Mouse (Mus musculus) ovary, postnatal 36 days (tissue): ENCODE results near the gene Itga10.
"Not testable (repeated sequence)": the region's sequence is repeated elsewhere in the genome, so short reads cannot be mapped to it uniquely, and the experiment has no call there.

Experiments
- DNase-seq: peaks from one replicate; pipeline ENCODE4 v3.0.0; 2022; ENCODE audit warnings: low spot score, mixed read lengths

The Itga10 gene

DNA sequence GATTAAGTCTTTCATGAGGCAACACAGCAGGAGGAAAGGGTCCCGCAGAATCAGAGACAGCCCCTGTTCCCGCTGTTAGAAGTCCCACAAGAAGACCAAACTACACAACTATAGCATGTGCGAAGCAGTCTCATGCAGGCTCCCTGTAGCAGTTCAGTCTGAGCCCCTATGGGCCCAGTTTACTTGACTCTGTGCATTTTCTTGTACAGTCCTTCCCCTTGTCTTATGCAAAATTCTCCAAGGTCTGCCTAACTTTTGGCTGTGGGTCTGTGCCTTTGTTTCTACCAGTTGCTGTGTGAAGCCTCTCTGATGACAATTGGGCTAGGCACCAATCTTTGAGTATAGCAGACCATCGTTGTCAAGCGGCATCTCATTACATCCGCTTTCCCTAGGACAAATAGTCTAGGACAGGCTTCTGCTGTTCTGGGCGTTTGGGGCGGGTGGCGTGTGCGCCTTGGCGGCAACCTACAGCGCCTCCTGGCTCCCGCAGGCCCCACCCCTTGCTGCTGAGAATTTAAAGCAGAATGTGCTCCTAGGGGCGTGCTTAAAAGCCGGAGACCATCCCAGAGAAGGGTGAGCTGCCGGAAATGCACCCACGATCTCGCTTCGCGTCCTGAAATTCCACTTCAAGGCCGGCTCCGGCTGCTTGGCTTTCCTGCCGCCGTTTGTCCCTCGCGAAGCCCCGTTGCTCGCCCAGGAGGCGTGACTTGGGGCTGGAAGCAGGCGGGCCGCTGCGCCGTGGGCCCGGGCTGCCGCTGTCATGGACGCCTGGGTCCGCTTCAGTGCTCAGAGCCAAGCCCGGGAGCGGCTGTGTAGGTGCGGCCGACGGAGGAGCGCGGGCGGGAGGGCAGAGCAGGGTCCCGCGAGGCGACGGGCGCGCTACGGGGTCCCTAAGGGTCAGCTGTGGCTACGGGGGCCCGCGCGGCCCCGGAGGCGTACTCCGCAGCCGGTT, 10.2 kb upstream of the Itga10 start, which contains the start of the genes Pex11b and Gm42957:
Gene Pex11b (plus strand): TSS at position 449 of the 952 bp plus-strand sequence.
Gene Gm42957 (plus strand): TSS at position 547 of the 952 bp plus-strand sequence.
- DNase-seq, result peak; percentile 90

DNA sequence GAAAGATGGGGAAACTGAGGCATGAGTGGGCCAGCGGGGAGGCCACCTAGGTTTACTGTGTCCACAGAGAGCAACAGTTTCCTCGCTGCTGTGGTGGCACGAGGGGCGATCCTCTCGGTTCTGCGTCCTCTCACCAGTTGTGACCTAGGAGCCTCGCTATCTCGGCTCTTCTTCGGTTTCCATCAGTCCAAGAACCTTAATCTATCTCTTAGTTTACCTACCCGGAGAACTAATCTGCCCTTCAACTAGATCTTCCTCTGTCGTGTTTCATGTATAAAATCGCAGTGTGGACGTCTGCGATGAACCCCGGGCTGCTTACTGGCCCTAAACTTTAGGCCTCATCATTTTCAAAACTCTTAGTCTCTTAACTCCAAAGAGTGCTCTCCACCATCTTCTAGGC, 9.5 kb upstream of the Itga10 start:
- DNase-seq, result no peak

DNA sequence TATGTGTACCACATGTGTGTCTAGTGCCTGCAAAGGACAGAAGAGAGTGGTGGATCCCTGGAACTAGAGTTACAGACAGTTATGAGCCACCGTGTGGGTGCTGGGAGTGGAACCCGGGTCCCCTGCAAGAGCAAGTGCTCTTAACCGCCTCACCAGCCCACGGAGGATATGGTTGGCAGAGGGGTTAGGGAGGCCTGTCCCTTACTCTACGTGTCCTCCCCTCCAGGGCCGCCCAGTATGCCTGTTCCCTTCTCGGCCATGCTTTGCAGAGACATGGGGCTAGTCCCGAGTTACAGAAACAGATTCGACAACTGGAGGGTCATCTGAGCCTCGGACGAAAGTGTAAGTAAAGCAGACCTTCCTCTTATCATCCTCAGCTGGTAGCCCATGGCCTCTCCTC, 8.9 kb upstream of the Itga10 start:
- DNase-seq, result no peak

DNA sequence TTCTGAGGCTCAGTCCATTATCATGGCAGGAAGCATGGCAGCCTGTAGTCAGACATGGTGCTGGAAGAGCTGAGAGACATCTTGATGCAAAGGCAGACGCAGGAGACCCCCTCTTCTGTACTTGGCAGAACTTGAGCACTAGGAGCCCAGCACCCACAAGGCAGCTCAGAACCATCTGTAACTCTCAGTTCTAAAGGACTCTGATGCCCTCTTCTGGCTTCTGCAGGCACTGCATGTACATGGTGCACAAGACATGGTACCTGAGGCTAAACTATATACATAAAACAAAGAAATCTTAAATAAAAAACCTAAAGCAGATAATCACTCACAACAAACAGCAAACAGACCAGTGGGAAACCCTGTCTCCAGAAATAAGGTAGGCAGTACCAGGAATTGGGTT, 6.2 kb upstream of the Itga10 start:
- peak; percentile 46 for DNase-seq

DNA sequence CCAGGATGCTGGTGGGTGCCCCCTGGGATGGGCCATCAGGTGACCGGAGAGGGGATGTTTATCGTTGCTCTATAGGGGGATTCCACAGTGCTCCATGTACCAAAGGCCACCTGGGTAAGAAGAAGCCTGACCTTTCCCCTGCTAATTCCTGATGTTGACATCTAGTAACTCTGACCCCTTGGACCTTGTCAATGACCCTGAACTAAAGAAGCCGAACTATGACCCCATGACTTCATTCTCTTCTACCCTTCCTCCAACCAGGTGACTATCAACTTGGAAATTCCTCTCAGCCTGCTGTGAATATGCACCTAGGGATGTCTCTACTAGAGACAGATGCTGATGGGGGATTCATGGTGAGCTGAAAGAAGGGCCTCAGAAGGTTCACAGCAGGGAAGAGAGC, 2.0 kb downstream of the Itga10 start:
- DNase-seq, result no peak

DNA sequence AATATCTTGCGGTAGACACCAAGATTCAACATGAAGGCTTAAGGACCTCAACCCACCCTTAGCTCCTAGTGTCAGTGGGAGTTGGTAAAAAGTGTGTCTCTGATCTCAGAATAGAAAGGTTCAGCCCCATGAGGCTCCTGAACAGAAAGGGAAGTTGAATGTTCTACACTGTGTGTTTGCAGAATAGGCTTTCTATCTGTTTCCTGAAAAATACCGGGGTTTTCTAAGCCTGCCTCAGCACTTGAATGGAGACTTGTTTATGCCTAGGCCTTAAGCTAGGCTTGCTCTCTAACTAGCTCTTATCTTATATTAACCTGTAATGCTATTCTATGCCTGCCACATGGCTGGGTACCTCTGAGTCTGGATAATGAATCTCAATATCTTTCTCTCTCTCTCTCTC, 15.5 kb downstream of the Itga10 start:
- DNase-seq, result no peak

DNA sequence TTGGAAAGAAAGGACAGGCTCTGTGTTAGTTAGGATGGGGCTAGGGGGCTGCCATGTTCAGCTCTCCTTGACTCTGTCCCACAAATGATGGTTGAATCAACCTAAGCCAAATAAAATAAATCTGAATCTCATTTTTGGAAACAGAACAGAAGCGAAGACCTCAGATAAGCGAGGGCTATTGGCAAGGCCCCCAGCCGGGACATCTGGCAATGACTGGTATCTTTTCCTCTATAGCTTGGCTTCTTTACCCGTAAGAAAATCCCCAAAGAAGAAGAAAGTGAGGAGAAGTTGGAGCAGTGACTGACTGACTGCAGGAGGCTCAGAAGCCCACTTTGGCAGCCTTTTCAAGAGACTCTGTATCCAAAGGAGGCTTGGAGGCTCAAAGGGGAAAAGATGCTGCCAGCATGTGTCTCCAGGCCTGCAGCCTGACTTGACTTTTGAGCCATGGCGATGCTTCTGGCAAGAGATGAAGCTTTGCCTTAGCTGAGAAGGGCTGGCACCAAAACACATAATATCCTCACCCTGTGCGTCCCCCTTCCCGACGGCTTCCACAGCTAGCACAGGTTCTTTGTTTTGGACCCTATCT, 17.4 kb downstream of the Itga10 start:
- DNase-seq, result no peak

DNA sequence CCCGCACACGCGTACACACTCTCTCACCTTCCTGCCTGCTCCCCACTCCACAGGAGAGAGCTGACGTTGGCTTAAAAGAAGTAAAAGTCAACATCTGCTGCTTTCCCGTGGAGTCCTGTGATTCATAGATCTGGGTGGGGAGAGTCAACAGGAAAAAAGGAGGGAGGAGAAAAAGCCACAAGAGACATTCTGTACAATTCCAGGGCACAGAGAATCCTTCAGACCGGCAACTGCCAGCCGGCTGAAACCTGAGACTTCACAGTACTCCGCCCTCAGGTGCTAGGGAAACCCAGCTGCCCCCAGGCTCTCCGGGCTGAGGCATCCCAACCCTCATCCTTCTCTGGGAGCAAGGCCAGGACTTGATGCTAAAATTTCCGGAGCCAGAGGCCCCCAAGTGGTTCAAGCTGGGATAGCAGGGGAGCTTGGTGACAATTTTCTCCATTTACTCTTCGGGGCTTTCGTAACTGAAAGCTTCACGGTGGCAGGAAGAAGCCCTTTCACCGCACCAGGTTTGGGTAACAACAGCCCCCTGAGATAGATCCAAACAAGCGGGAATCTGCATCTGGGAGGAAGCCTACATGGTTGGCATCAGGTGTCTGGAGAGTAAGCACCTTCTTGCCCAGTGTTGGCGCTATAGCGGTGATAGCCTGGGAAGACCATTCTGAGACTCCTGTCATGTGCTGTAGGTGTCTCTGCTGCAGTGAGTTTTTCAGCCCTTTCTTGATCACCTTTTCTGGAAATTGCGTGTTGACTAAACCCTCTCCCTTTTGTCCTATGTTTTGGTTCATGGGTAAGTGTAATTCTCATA, 18.3 kb downstream of the Itga10 start:
- peak; percentile 75 for DNase-seq

DNA sequence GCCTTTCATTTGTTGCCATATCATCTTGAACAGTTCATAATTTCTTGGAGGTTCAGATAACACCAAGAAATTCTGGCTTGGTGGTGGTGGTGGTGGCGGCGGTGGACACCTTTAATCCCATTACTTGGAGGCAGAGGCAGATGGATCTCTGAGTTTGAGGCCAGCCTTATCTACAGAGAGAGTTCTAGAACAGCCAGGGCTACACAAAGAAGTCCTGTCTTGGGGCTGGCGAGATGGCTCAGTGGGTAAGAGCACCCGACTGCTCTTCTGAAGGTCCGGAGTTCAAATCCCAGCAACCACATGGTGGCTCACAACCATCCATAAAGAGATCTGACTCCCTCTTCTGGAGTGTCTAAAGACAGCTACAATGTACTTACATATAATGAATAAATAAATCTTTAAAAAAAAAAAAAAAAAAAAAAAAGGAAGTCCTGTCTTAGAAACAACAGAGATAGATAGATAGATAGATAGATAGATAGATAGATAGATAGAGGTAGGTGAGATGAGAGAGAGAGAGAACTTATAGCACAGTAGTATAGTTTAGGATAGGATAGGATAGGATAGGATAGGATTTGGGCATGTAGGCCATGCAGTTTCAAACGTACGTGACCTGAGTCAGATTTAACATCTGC, 20.5 kb downstream of the Itga10 start:
- not testable (repeated sequence) for DNase-seq

DNA sequence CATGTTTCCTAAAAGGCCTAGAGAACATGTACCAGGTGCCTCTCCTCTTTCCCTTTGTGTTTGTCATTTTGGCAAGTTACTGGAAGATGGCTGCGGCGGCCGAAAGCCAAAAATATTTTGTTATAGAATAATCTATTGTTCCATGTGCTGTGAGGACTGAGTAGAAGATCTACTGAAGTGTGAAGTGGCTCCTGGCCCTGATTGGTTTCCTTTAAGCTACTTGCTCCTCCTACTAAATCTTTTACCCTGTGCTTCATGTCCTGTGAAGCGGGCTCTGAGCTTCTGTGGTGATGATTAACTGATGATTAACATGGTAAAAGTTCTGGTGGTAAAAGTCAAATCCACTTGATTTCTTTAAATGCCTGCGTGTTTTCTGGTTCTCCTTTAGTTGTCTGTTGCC, 21.5 kb downstream of the Itga10 start:
- DNase-seq, result no peak

DNA sequence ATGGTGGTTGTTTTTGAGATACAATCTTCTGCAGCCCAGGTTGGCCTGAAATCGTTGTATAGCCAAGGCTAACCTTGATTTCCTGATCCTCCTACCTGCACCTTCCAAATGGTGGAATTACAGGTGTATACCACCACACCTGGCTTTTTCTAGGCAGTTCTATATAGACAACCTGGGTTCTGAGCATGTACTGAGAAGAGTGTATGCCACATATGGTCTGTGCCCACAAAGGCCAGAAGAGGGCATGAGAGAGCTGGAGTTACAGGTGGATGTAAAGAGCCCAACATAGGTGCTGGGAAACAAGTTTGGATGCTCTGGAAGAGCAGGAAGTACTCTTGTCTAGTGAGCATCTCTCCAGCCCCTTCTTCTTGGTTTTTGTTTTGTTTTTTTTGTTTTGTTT, 21.9 kb downstream of the Itga10 start:
- no peak for DNase-seq

DNA sequence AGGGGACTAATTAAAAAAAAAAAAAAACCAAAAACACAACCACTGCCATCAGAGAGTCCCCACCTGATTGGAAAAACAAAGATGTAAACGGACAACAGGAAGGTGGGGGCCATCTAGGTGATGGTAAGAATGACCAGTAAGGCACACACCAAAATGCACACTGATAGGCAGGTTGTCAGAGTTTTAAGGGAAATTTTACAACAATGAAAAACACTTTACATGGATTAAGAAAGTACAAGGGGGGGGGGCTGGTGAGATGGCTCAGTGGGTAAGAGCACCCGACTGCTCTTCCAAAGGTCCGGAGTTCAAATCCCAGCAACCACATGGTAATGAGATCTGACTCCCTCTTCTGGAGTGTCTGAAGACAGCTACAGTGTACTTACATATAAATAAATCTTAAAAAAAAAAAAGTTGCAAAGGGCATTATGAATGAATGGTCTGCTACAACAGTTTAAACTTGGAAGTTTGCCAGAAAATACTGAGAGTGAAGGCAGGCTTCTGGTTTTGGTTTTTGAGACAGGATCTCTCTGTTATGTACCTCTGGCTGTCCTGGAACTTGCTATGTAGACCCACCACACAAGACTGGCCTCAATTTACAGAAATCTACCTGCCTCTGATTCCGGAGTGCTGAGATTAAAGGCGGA, 23.2 kb downstream of the Itga10 start:
- no peak for DNase-seq

DNA sequence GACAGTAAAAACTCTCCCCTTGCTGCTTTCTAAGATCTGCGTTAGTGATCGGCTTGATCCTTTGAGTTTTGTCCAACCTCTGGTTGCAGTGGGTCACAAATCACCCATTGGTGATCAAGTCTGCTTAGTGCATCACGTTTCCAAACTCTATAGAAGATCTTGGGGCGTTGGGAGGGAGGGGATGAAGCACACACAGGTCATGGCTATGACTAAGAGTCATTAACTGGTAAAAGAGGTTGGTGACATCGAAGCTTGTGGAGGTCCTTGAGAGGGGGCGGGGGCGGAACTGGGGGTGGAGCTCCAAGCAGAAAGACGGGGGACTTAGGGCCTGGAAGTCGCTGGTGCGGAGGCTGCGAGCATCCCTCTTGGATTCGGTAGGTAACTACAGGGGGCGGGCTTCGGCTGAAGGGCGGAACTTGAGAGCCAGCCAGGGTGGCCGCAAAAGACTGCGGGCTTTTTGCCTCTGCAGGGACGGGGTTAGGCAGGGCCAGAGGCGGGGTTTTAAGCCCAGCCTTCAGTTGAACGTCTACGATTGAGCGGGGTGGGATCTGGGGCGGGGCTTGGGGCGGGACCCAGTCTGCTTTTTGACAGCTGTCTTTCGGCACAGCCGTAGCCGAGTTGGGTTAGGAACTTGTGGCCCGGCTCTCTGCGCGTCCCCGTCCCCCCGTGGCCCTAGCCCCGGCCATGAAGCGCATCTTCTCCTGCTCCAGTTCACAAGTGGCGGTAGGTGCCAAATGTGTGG, 24.5 kb downstream of the Itga10 start, which contains the start of gene Ankrd35:
Gene Ankrd35 (plus strand): TSS at position 405 of the 742 bp plus-strand sequence.
- peak; percentile 74 for DNase-seq

DNA sequence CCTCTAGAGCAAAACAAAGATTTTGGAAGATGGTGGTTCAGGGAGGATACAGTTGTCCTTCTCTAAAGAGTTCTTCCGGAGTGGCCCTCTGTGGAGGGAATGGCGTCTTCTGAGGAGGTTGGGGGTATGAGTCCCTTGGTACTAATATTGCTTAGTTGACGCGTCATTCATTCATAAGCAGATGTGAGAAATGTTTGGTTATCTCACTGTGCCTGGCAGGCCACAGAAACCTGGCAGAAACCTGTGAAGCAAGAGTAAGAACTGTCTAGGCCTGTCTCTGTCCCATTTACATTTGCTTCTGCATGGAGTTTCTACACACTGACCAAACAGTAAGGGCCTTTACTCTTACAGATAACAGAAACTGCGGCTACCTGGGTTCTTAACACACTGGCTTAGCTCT, 26.1 kb downstream of the Itga10 start:
- no peak for DNase-seq

DNA sequence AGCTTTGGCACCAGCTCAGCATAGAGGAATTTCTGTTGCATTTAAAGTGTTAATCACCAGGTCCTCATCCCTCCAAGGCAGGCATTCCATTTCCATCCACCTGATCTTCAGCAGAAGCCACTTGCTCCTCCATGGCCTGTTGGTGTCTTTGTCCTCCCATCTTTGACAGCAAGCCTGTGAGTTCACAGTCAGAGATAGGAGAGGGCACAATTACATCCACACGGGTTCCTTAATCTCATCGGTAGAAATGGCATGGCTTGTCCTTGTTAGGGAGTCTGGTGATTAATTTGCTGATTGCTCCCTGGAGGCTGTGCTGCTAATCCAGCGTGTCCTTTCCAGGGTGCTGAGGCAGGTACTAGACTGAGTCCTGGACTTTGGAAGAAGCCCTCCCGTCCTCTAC, 28.1 kb downstream of the Itga10 start:
- DNase-seq, result no peak

DNA sequence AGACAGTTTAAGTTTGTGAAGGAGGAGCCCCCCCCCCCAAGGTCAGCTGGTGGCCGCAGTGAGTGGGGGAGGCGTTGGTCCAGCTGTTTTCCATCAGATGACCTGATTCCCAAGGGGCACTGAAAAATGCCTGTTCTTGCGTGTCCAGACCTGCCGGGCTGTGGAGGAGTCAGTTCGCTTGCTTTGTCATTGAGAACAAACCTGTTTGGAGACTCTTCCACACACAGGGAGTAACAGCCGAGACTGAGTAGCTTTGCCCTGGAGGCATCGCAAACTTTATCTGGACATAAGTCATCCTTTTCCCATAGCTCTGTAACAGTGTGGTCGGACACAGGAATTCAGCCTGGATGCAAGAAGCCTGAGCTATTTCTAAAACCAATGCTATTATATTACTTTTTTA, 29.1 kb downstream of the Itga10 start:
- DNase-seq, result peak; percentile 16

DNA sequence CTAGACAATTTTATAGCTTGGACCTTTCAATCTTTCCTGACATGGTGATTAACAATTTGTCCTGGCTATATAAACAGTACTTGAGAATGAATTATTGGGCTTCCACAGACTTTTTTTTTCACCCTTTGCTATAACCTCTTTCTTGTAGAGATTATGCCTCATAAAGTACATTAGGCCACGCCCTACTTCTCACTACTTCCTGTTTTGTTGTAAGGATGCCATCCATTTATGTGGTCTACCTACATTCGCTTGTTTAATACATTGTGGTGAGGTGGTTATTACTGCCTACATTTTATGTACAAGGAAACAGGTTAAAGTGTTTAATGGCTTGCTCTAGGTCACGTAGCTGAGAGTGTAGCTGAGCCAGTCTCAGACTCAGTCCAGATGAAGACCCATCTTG, 29.8 kb downstream of the Itga10 start:
- no peak for DNase-seq

DNA sequence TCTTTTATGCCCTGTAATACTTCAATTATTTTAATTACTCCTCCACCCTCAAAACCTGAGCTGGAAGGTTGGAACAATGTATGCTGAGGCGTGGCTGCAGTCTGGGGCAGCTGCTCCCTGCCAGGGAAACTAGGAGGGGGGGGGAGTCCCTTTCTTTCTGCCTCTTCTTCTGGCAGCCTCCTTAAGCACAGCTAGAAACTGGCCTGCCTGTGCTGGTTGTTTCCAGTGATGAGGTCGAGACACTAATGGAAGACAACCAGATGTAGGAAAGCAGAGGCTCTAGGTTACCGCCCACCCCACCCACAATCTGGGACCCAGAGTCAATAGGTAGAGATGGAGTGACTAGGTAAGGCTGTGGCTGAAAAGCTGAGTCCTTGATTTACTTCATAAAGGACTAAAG, 30.3 kb downstream of the Itga10 start:
- DNase-seq, result no peak

DNA sequence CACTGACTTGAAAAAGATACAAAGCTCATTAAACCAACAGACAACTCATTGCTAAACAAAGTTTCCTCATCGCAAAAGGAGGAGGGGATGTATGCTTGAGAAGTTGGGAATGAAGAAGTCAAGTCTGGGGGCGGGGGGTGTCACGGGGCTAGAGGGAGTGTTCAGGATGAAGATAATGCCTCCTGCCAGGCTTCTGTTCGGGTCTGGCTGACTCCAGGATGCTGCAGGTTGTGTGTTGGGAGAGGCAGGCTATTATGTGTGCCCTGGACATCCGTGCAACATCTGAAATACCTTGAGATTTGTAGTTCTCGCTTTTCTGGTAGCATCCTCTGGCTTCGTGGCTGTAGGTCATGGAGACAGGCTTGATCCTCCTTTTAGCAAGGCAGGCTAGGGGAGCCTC, 33.1 kb downstream of the Itga10 start:
- no peak for DNase-seq

DNA sequence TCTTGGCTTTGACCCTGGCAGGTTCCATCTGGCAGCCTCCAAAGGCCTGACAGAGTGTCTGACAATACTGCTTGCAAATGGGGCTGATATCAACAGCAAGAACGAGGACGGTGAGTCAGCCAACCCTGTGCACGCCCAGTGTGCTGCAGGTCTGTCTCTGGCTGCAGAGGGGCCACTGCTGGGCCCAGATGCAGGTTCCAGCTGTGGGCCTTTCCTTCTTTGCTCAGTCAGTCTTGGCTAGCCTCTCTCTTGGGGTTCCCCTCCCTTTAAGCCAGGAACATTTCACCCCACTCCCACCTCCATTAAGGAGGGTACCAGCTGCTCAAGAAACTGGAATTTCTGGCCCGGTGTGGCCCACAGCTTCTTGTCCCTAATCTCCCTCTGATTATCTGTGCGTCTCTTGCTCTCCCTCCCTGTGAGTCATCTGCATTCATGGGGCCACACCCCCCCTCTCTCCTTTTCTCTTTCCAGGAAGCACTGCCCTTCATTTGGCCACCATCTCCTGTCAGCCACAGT, 33.8 kb downstream of the Itga10 start:
- no peak for DNase-seq
